Mouse (Mus musculus) spleen, adult 2 months (tissue): ENCODE results near the gene Cd300lg.

Experiments
- CTCF ChIP-seq: fragments of 200-500 bp; IDR thresholded peaks from 2 replicates; pipeline ENCODE4 v1.5.1; 2011; ENCODE audit warnings: mild to moderate bottlenecking, inconsistent platforms; ENCODE audit not compliant: insufficient read depth, insufficient read length, insufficient replicate concordance; ENCODE audit errors: extremely low read depth
- POLR2A ChIP-seq: fragments of 200-500 bp; IDR thresholded peaks from 2 replicates; pipeline ENCODE4 v1.6.1; 2011; ENCODE audit warnings: low read depth, low read length, inconsistent platforms

- TF ChIP-seq POLR2A: no peak
- no peak for TF ChIP-seq CTCF
Observed at GRCm38 (mm10) chr11:101998258-101998657, 43.1 kb upstream of the Cd300lg start.
